Mouse (Mus musculus) embryonic fibroblast, embryonic 13.5 days (primary cell): ENCODE measurements around the gene Akap7.

Source experiments
- CTCF ChIP-seq: IDR thresholded peaks from 2 replicates; pipeline ENCODE4 v1.5.1; 2011; ENCODE audit warnings: mild to moderate bottlenecking, control low read depth, low read length, moderate library complexity, borderline replicate concordance; ENCODE audit not compliant: insufficient read depth
- POLR2A ChIP-seq: IDR thresholded peaks from 2 replicates; pipeline ENCODE4 v1.6.1; 2011; ENCODE audit warnings: low read depth, mild to moderate bottlenecking, control low read depth, low read length, moderate library complexity

DNA sequence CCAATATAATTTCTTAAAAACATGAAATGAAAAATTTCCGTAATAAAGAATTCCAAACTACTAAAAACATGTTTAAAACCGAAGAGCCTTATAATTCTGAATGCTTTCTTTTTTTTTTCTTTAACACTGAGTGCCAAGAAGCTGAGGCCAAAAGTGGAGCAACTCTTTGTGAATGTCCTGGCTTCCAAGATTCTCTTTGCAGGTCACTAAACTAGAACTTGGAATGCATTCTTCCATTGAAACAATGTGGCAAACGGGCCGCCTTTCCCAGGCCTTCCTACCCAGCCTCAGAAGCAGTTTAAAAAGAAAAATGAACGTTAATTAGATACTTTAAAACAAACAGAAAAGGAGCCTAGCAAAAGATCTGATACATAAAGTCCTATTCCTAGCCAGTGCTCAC, 27.5 kb downstream of the Akap7 start:
- TF ChIP-seq CTCF = no peak
- no peak for TF ChIP-seq POLR2A
